Mouse (Mus musculus) bone marrow macrophage, adult 2 months (primary cell): ENCODE data around the gene Armc2. TPM values are rescaled to one million over a fixed set of nuclear protein-coding genes. Genes with fewer than 3 reads are reported as not detected.

ENCODE experiments used
- H3K27ac ChIP-seq: 2 replicates; pipeline ENCODE4 v1.5.1; 2012; ENCODE audit warnings: low read depth, low read length; ENCODE audit not compliant: insufficient read depth
- H3K4me1 ChIP-seq: 2 replicates; pipeline ENCODE4 v1.6.1; 2012; ENCODE audit warnings: low read length; ENCODE audit not compliant: control insufficient read depth, insufficient read depth
- H3K4me3 ChIP-seq: 2 replicates; pipeline ENCODE4 v1.5.1; 2012; ENCODE audit warnings: mild to moderate bottlenecking, low read length, moderate library complexity; ENCODE audit not compliant: insufficient read depth
- CTCF ChIP-seq: IDR thresholded peaks from 2 replicates; pipeline ENCODE4 v1.5.1; 2012; ENCODE audit warnings: low read depth, mild to moderate bottlenecking, low read length, moderate library complexity
- POLR2A ChIP-seq: IDR thresholded peaks from 2 replicates; pipeline ENCODE4 v1.6.1; 2012; ENCODE audit warnings: mild to moderate bottlenecking, low read depth, low read length, borderline replicate concordance
- polyA plus RNA-seq: library from polyadenylated mRNA; stranded (reverse); fragments of >200 nt; gene quantifications from 2 replicates; pipeline ENCODE4 v1.2.4, GENCODE M21; 2012; ENCODE audit not compliant: missing spikeins, insufficient read depth, insufficient read length

Armc2 gene
- polyA plus RNA-seq, 1 experiment = 3.3 TPM

DNA sequence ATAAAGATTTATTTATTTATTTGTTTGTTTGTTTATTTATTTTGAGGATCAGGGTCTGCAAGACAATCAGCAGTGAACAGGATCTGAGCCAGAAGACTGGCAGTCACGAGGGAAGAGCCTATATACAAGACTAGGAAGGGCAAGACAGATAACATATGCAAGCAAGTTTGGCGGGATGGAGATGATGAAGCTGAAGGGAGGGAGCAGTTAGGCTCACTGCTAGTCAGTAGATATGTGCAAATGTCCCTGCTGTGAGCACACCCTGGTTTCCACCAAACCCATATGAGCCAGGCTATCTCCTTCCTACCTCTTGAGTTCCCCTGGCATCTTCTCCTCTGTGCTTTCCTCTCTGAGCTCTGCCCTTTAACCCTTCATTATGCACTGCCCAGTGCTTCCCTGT is 146.7 kb downstream of the Armc2 start:
- TF ChIP-seq POLR2A (no peak), CTCF (no peak)
- no peak overlapping the region for H3K27ac ChIP-seq
- H3K4me3 ChIP-seq = no peak overlapping the region
- H3K4me1 ChIP-seq = peaks cover 42% of the 10 kb centered on the region

GRCm38 (mm10) chr10:41870101-41870500 is 148.1 kb downstream of the Armc2 start:
- Histone ChIP-seq H3K4me3 (no peak overlapping the region), H3K27ac (peak overlapping the region; percentile 62), H3K4me1 (peaks cover 38% of the 10 kb centered on the region)
- TF ChIP-seq CTCF (no peak), POLR2A (no peak)

GRCm38 (mm10) chr10:41867956-41868355 is 150.3 kb downstream of the Armc2 start:
- no peak overlapping the region for H3K4me3 ChIP-seq
- TF ChIP-seq POLR2A (no peak), CTCF (no peak)
- peaks cover 37% of the 10 kb centered on the region for H3K4me1 ChIP-seq
- peak overlapping the region; percentile 93 for H3K27ac ChIP-seq

DNA sequence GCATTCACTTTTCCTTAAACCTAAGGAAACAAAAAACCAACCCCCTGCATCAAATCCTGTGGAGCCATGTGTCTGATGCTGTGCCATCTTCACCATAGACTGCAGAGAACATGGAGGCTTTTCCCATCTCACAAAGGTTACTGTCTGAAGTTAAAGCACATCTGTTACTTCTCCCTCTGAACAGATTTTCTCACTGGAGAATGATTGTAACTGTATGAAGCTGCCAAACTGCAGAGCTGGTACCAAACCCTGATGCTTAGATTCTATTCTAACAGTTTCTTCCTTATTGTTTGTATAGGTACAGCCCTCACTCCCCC is 151.4 kb downstream of the Armc2 start:
- no peak for TF ChIP-seq POLR2A
- no peak for TF ChIP-seq CTCF
- no peak overlapping the region for H3K4me3 ChIP-seq
- peaks cover 37% of the 10 kb centered on the region for H3K4me1 ChIP-seq
- no peak overlapping the region for H3K27ac ChIP-seq

DNA sequence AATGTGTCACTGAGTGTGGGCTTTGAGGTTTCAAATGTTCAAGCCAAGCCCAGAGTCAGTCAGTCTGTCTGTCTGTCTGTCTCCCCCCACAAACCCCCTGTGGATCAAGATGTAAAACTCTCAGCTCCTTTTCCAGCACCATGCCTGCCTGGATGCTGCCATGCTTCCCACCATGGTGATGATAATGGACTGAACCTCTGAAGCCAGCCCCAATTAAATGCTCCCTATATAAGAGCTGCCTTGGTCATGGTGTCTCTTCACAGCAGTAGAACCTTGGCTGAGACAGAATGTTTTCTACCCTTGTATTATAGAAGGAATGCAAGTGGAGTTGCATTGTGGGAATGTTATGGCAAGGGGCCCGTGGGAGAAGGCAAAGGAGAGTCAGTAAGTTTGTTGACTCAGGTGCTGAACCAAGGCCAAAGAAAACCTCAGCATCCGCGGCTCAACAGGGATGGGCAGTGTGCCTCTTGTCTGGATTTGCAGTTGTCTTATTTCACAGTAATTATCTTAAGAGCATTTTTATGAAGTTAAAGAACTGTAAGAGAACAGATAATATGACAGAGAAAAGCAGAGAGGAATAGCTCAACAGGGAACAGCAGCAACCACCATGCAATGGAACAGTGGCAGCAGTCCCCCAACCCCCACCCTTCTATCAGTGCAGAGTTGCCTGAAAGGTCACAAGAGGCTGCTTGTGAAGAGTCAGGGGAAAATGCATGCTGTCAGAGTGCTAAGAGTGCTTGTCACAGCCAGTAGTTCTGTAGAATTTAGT is 152.0 kb downstream of the Armc2 start:
- no peak overlapping the region for H3K27ac ChIP-seq
- H3K4me3 ChIP-seq = no peak overlapping the region
- H3K4me1 ChIP-seq = peaks cover 34% of the 10 kb centered on the region
- no peak for TF ChIP-seq CTCF
- TF ChIP-seq POLR2A = no peak

Other genes starting within 250 kb of the Armc2 start
- 11.8 and 14.5 TPM in 2 replicates for gene Cep57l1, start 208.6 kb downstream of the Armc2 start, polyA plus RNA-seq
- 238 and 242 TPM in 2 replicates for gene Sesn1, start 208.5 kb downstream of the Armc2 start, polyA plus RNA-seq